Mouse (Mus musculus): ENCODE data around the gene Elac2. TPM values are rescaled to one million over a fixed set of nuclear protein-coding genes. Genes with fewer than 3 reads are reported as not detected.

Elac2 gene
- total RNA-seq (2023): 28.4 TPM

DNA sequence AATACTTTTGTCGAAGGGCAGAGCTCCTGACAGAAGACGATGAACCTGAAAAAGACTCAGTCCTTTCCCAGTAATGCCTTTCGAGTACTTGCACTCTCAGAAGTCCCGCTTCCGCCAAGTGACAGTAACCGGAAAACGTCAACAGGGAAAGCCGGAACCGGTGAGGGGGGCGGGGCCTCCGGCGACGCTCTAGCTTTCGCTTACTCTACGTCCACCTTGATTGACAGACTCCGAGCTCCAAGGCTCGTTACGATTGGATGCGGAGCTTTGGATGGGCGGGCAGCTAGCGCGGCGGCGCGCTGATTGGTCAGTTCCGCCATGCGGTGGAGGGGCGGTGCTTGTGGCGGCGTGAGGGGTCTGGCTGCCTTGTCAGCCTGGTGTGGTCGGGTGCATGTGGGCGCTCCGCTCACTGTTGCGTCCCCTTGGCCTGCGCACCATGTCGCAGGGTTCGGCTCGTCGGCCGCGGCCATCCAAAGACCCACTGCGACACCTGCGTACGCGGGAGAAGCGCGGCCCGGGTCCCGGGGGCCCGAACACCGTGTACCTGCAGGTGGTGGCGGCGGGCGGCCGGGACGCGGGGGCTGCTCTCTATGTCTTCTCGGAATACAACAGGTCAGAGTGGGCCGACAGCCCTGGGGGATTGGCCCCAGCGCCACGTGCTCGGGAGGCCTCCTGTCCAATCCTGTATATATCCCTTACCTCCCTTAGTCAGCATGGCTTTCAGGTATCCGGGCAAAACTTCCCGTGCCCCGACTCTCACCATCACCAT is at the start of gene Elac2:
Elac2 (plus strand) TSS at position 319 of the 769 bp plus-strand sequence.

Other genes with a start within 250 kb of the Elac2 start
- not detected for gene 1700086D15Rik, start 180.9 kb downstream of the Elac2 start, total RNA-seq (2023)
- not detected for gene Arhgap44, start 183.9 kb downstream of the Elac2 start, total RNA-seq (2023)